Mouse (Mus musculus): ENCODE results near the gene Sstr5. TPM values are rescaled to one million over a fixed set of nuclear protein-coding genes. Genes with fewer than 3 reads are reported as not detected.

The Sstr5 gene
- total and polyA plus RNA-seq, 3 experiments: not detected

DNA sequence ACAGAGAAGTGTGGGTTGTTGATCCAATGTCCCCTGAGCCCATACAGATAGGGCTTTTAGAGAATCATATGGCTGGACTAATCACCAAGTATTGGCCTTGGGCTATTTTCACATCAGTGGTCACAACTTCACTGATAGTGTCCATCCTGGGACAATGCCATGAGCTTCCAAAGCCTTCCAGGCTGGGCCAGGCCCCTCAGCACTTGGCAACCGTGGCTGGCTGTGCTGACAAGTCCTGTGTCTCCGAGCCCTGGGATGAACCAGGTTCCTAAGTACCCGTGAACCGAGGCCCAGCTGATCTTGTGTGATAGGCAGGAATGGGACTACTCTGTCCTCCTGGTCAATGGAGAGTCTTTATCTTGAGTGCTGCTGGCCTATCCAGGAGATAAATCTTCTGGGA, 33.0 kb downstream of the Sstr5 start:
- H3K27ac ChIP-seq (ENCODE audit: control insufficient read depth, low read depth, low read length): no peak overlapping the region
- H3K4me3 ChIP-seq (ENCODE audit: control insufficient read depth in 1 of 2, insufficient read depth in 1 of 2, low read depth in 2 of 2, low read length in 2 of 2): no peak overlapping the region
- H3K9ac ChIP-seq (ENCODE audit: control insufficient read depth, low read depth, low read length, poor library complexity, severe bottlenecking): no peak overlapping the region
- H3K4me1 ChIP-seq (ENCODE audit: control insufficient read depth in 1 of 2, insufficient read depth in 2 of 2, low read length in 2 of 2): no peaks in the 10 kb centered on the region
- no peaks in the 10 kb centered on the region for H3K36me3 ChIP-seq (ENCODE audit: control insufficient read depth in 1 of 2, insufficient read depth in 2 of 2, low read length in 2 of 2)
- H3K27me3 ChIP-seq (ENCODE audit: control insufficient read depth in 1 of 2, insufficient read depth in 2 of 2, low read length in 2 of 2): peaks cover 2 to 3% of the 10 kb centered on the region in 2 experiments; a peak in 3 of 4 replicates
- TF ChIP-seq POLR2A (IDR thresholded peaks at IDR 0.05; ENCODE audit: control insufficient read depth in 1 of 2, insufficient read depth in 1 of 2, low read depth in 1 of 2, low read length in 2 of 2, poor library complexity in 1 of 2): no peak
- TF ChIP-seq UBTF (IDR thresholded peaks at IDR 0.05; ENCODE audit: borderline replicate concordance, insufficient read depth, low read depth, low read length): no peak
- TF ChIP-seq CHD2 (IDR thresholded peaks at IDR 0.05; ENCODE audit: low read length): no peak
- TF ChIP-seq ETS1 (IDR thresholded peaks at IDR 0.05; ENCODE audit: low read depth, low read length): no peak
- TF ChIP-seq MAFK (IDR thresholded peaks at IDR 0.05; ENCODE audit: borderline replicate concordance, low read depth, low read length): no peak
- TF ChIP-seq GABPA (IDR thresholded peaks at IDR 0.05; ENCODE audit: low read depth, low read length): no peak
- TF ChIP-seq MEF2A (IDR thresholded peaks at IDR 0.05; ENCODE audit: extremely low read depth, insufficient replicate concordance, low read depth, low read length, poor library complexity, severe bottlenecking): no peak
- no peak for TF ChIP-seq SMC3 (IDR thresholded peaks at IDR 0.05; ENCODE audit: low read depth, low read length)
- no peaks in the 10 kb centered on the region for H3K79me2 ChIP-seq (ENCODE audit: control insufficient read depth, insufficient read depth, low read length, poor library complexity)
- H3K9me3 ChIP-seq (replicated peaks; ENCODE audit: insufficient read depth, low read length): no peaks in the 10 kb centered on the region
- no peak for DNase-seq (ENCODE audit: low read depth, low spot score)

GRCm38 (mm10) chr17:25463326-25463945, 33.7 kb downstream of the Sstr5 start:
- Histone ChIP-seq H3K4me1 (ENCODE audit: control insufficient read depth in 1 of 2, insufficient read depth in 2 of 2, low read length in 2 of 2) (no peaks in the 10 kb centered on the region), H3K79me2 (ENCODE audit: control insufficient read depth, insufficient read depth, low read length, poor library complexity) (no peaks in the 10 kb centered on the region), H3K27ac (ENCODE audit: control insufficient read depth, low read depth, low read length) (no peak overlapping the region), H3K9ac (ENCODE audit: control insufficient read depth, low read depth, low read length, poor library complexity, severe bottlenecking) (no peak overlapping the region), H3K27me3 (ENCODE audit: control insufficient read depth in 1 of 2, insufficient read depth in 2 of 2, low read length in 2 of 2) (peaks cover 2 to 3% of the 10 kb centered on the region in 2 experiments; a peak in 3 of 4 replicates), H3K4me3 (ENCODE audit: control insufficient read depth in 1 of 2, insufficient read depth in 1 of 2, low read depth in 2 of 2, low read length in 2 of 2) (no peak overlapping the region), H3K36me3 (ENCODE audit: control insufficient read depth in 1 of 2, insufficient read depth in 2 of 2, low read length in 2 of 2) (no peaks in the 10 kb centered on the region), H3K9me3 (replicated peaks; ENCODE audit: insufficient read depth, low read length) (no peaks in the 10 kb centered on the region)
- TF ChIP-seq TCF12 (IDR thresholded peaks at IDR 0.05; ENCODE audit: low read depth, low read length) (no peak), POLR2A (IDR thresholded peaks at IDR 0.05; ENCODE audit: control insufficient read depth in 1 of 2, insufficient read depth in 1 of 2, low read depth in 1 of 2, low read length in 2 of 2, poor library complexity in 1 of 2) (no peak), ZKSCAN1 (IDR thresholded peaks at IDR 0.05; ENCODE audit: low read depth, low read length) (no peak), ETS1 (IDR thresholded peaks at IDR 0.05; ENCODE audit: low read depth, low read length) (no peak), USF1 (IDR thresholded peaks at IDR 0.05; ENCODE audit: low read depth, low read length) (no peak), GATA1 (IDR thresholded peaks at IDR 0.05; ENCODE audit: low read depth, low read length) (no peak), KAT2A (conservative IDR thresholded peaks at IDR 0.05; ENCODE audit: low read depth, low read length) (no peak), SMC3 (IDR thresholded peaks at IDR 0.05; ENCODE audit: low read depth, low read length) (no peak)
- no peak for DNase-seq (ENCODE audit: low read depth, low spot score)
